Mouse (Mus musculus) heart, postnatal 0 days (tissue): ENCODE measurements around the gene Impg2.

Experiments used
- CTCF ChIP-seq: IDR thresholded peaks from 2 replicates; pipeline ENCODE4 v1.5.1; 2016; ENCODE audit warnings: antibody characterized with exemption, control low read depth, low read depth
- EP300 ChIP-seq: IDR thresholded peaks from 2 replicates; pipeline ENCODE4 v1.6.1; 2016; ENCODE audit warnings: antibody characterized with exemption, low read depth

DNA sequence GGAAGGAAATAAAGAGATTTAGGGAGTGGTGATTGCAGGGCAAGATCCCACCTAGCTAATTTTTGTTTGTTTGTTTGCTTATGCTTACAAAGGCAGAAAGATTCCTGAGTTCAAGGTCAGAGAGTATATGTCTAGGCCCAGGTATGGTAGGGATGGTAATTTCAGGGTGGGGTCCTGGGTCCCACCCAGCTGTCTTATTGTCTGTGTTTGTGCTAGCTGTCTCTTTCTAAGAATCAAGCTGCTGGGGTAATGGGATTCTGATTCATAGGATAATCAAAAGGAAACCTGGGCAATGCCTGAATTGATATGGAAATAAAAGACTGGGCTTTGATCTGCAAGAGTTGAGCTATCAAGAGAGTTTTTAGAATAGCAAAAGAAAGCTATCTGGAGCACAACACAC is 23.6 kb downstream of the Impg2 start:
- no peak for TF ChIP-seq CTCF
- no peak for TF ChIP-seq EP300
